Mouse (Mus musculus): ENCODE data around the gene Pgpep1l. TPM values are rescaled to one million over a fixed set of nuclear protein-coding genes. Genes with fewer than 3 reads are reported as not detected.
"Not testable (repeated sequence)": the region's sequence is repeated elsewhere in the genome, so short reads cannot be mapped to it uniquely, and the experiment has no call there.

Gene Pgpep1l
- polyA plus RNA-seq, 1 experiment from 2014 or later = not detected

- no peak overlapping the region for H3K9ac ChIP-seq (ENCODE audit: low read length)
- no peaks in the 10 kb centered on the region for H3K9me3 ChIP-seq (ENCODE audit: control insufficient read depth, low read length)
- no peak overlapping the region for H3K4me3 ChIP-seq (ENCODE audit: low read depth, low read length)
- H3K27ac ChIP-seq (replicated peaks; ENCODE audit: low read depth, low read length) = no peak overlapping the region
- H3K36me3 ChIP-seq (ENCODE audit: control insufficient read depth, insufficient read depth, low read length) = no peaks in the 10 kb centered on the region
- H3K4me1 ChIP-seq (ENCODE audit: control insufficient read depth, insufficient read depth, low read length) = peaks cover 11% of the 10 kb centered on the region
- H3K27me3 ChIP-seq (ENCODE audit: control insufficient read depth, insufficient read depth, low read length) = no peaks in the 10 kb centered on the region
- peak overlapping the region; percentile 16; the same call in 1 of the 2 replicates for H3K4me2 ChIP-seq (ENCODE audit: low read depth, severe bottlenecking)
- peak; percentile 85 for DNase-seq (ENCODE audit: low spot score)
- 30% methylated on average over 18 of the region's 18 CpGs for WGBS
- no peak; the same call in 1 of the 2 replicates for ATAC-seq (ENCODE audit: insufficient number of reproducible peaks, low FRiP score, low TSS enrichment, low read depth)
Measured at GRCm38 (mm10) chr7:68302586-68303433, 38.8 kb upstream of the Pgpep1l start.

GRCm38 (mm10) chr7:68301160-68301559, 37.1 kb upstream of the Pgpep1l start:
- Histone ChIP-seq H3K9me3 (ENCODE audit: control insufficient read depth, low read length) (no peaks in the 10 kb centered on the region), H3K4me3 (ENCODE audit: low read depth, low read length) (no peak overlapping the region), H3K9ac (ENCODE audit: low read length) (no peak overlapping the region), H3K27ac (replicated peaks; ENCODE audit: low read depth, low read length) (no peak overlapping the region), H3K4me2 (ENCODE audit: low read depth, severe bottlenecking) (no peak overlapping the region), H3K36me3 (ENCODE audit: control insufficient read depth, insufficient read depth, low read length) (no peaks in the 10 kb centered on the region), H3K4me1 (ENCODE audit: control insufficient read depth, insufficient read depth, low read length) (peaks cover 11% of the 10 kb centered on the region), H3K27me3 (ENCODE audit: control insufficient read depth, insufficient read depth, low read length) (no peaks in the 10 kb centered on the region)
- WGBS = 80% methylated on average over 7 of the region's 7 CpGs
- ATAC-seq (ENCODE audit: insufficient number of reproducible peaks, low FRiP score, low TSS enrichment, low read depth) (no peak), DNase-seq (ENCODE audit: low spot score) (no peak)

GRCm38 (mm10) chr7:68298381-68299076, 34.5 kb upstream of the Pgpep1l start:
- no peak for ATAC-seq (ENCODE audit: insufficient number of reproducible peaks, low FRiP score, low TSS enrichment, low read depth)

DNA sequence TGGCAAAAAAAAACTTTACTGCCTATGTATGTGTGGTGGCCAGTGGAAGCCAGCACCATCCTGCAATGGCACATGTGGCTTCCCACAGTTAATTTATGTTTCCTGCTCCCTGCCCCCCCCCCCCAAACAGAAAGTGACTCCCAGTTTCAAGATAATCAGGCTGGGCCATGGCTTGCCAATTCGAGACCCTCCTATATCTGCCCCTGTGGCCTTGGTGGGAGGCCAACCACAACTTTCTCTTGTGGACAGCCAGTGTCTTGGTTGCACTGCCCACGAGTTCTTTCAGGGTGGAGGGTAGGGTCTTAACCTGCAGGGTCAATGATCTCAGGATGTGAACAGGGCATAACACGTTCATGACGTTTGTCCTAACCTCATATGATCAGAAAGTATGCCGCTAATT, 32.5 kb upstream of the Pgpep1l start:
- Histone ChIP-seq H3K4me3 (ENCODE audit: low read depth, low read length) (no peak overlapping the region), H3K9ac (ENCODE audit: low read length) (no peak overlapping the region), H3K27ac (replicated peaks; ENCODE audit: low read depth, low read length) (no peak overlapping the region), H3K36me3 (ENCODE audit: control insufficient read depth, insufficient read depth, low read length) (no peaks in the 10 kb centered on the region), H3K9me3 (ENCODE audit: control insufficient read depth, low read length) (no peaks in the 10 kb centered on the region), H3K27me3 (ENCODE audit: control insufficient read depth, insufficient read depth, low read length) (no peaks in the 10 kb centered on the region), H3K4me2 (ENCODE audit: low read depth, severe bottlenecking) (no peak overlapping the region), H3K4me1 (ENCODE audit: control insufficient read depth, insufficient read depth, low read length) (0 out of 2 replicates have a peak, but pooled peaks cover 2% of the 10 kb centered on the region)
- ATAC-seq (ENCODE audit: insufficient number of reproducible peaks, low FRiP score, low TSS enrichment, low read depth) (no peak), DNase-seq (ENCODE audit: low spot score) (no peak)
- 92% methylated on average over 5 of the region's 5 CpGs for WGBS

More at GRCm38 (mm10) chr7:68298381-68299076, 34.5 kb upstream of the Pgpep1l start:
- H3K9me3 ChIP-seq (ENCODE audit: control insufficient read depth, low read length) = no peaks in the 10 kb centered on the region
- DNase-seq (ENCODE audit: low spot score) = no peak
- H3K36me3 ChIP-seq (ENCODE audit: control insufficient read depth, insufficient read depth, low read length) = no peaks in the 10 kb centered on the region
- H3K27me3 ChIP-seq (ENCODE audit: control insufficient read depth, insufficient read depth, low read length) = no peaks in the 10 kb centered on the region
- H3K9ac ChIP-seq (ENCODE audit: low read length) = no peak overlapping the region
- H3K4me1 ChIP-seq (ENCODE audit: control insufficient read depth, insufficient read depth, low read length) = peaks cover 8% of the 10 kb centered on the region; the same call in 1 of the 2 replicates
- H3K4me3 ChIP-seq (ENCODE audit: low read depth, low read length) = no peak overlapping the region
- no peak overlapping the region for H3K27ac ChIP-seq (replicated peaks; ENCODE audit: low read depth, low read length)
- no peak overlapping the region for H3K4me2 ChIP-seq (ENCODE audit: low read depth, severe bottlenecking)
- 87% methylated on average over 13 of the region's 13 CpGs for WGBS

DNA sequence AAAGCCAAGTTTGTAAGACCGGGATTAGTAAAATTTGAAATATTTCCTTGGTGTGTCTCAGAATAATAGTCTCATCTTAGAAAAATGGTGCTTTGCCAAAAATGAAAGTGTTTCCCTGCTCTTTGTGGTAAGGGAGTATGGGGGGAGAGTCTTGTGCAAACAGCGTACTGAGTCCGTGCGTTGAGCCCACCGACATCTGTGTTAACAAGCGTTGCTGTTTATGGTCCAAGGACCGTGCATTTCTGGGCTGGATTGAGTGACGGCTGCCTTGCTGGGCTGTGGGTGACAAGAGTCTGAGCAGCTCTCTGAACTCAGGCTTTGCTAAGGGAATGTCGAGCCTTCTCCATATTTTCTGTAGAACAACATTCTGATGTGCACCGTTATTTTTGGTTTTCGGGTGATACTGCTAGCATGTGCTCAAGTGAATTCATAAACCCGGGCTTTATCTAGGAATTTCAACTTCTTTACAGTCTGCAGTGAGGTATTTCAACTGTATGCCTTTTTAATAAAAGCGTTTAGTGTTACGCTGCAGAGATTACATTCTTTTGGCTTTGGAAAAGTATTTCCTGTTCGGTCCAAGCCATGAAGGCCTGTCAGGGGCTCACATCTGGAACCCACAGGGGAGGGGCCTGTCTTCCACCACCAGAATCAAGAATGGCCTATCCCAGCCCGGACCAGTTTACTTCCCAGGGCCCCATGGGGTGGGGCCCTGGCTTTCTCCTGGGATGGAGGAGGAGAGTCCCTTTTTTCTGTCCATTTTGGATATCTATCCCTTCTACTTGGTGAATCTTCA, 30.2 kb upstream of the Pgpep1l start:
- Histone ChIP-seq H3K9ac (ENCODE audit: low read length) (no peak overlapping the region), H3K9me3 (ENCODE audit: control insufficient read depth, low read length) (no peaks in the 10 kb centered on the region), H3K27me3 (ENCODE audit: control insufficient read depth, insufficient read depth, low read length) (no peaks in the 10 kb centered on the region), H3K4me2 (ENCODE audit: low read depth, severe bottlenecking) (no peak overlapping the region), H3K4me1 (ENCODE audit: control insufficient read depth, insufficient read depth, low read length) (0 out of 2 replicates have a peak, but pooled peaks cover 2% of the 10 kb centered on the region), H3K36me3 (ENCODE audit: control insufficient read depth, insufficient read depth, low read length) (no peaks in the 10 kb centered on the region), H3K27ac (replicated peaks; ENCODE audit: low read depth, low read length) (peak overlapping the region; percentile 63; the same call in 1 of the 2 replicates), H3K4me3 (ENCODE audit: low read depth, low read length) (no peak overlapping the region)
- WGBS = 58% methylated on average over 16 of the region's 16 CpGs
- peak; percentile 46 for DNase-seq (ENCODE audit: low spot score)
- peak; percentile 68; the same call in 1 of the 2 replicates for ATAC-seq (ENCODE audit: insufficient number of reproducible peaks, low FRiP score, low TSS enrichment, low read depth)

DNA sequence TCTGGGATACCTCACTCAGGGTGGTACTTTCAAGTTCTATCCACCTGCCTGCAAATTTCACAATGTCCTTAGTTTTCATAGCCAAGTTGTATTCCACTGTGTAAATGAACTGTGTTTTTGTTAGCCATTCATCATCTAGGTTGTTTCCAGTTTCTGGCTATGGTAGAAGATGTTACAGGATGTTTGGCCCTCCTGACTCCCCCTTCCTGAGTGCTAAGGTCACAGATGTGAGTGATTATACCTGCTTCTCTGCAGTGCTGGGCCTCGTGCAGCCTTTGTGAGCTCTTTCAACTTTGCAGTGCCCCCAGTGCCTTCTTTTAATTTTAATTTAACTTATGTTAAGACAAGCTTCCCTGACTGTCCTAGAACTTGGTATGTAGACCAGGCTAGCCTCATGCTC, 27.6 kb upstream of the Pgpep1l start:
- H3K27me3 ChIP-seq (ENCODE audit: control insufficient read depth, insufficient read depth, low read length) = no peaks in the 10 kb centered on the region
- ATAC-seq (ENCODE audit: insufficient number of reproducible peaks, low FRiP score, low TSS enrichment, low read depth) = no peak
- H3K4me3 ChIP-seq (ENCODE audit: low read depth, low read length) = no peak overlapping the region
- 8% methylated on average over 1 of the region's 1 CpGs for WGBS
- H3K4me1 ChIP-seq (ENCODE audit: control insufficient read depth, insufficient read depth, low read length) = 0 out of 2 replicates have a peak, but pooled peaks cover 2% of the 10 kb centered on the region
- H3K9ac ChIP-seq (ENCODE audit: low read length) = no peak overlapping the region
- no peak overlapping the region for H3K4me2 ChIP-seq (ENCODE audit: low read depth, severe bottlenecking)
- DNase-seq (ENCODE audit: low spot score) = no peak
- H3K9me3 ChIP-seq (ENCODE audit: control insufficient read depth, low read length) = no peaks in the 10 kb centered on the region
- H3K27ac ChIP-seq (replicated peaks; ENCODE audit: low read depth, low read length) = no peak overlapping the region
- no peaks in the 10 kb centered on the region for H3K36me3 ChIP-seq (ENCODE audit: control insufficient read depth, insufficient read depth, low read length)

GRCm38 (mm10) chr7:68289081-68289480, 25.0 kb upstream of the Pgpep1l start:
- Histone ChIP-seq H3K27ac (replicated peaks; ENCODE audit: low read depth, low read length) (no peak overlapping the region), H3K36me3 (ENCODE audit: control insufficient read depth, insufficient read depth, low read length) (no peaks in the 10 kb centered on the region), H3K4me3 (ENCODE audit: low read depth, low read length) (no peak overlapping the region), H3K4me2 (ENCODE audit: low read depth, severe bottlenecking) (no peak overlapping the region), H3K27me3 (ENCODE audit: control insufficient read depth, insufficient read depth, low read length) (no peaks in the 10 kb centered on the region), H3K9me3 (ENCODE audit: control insufficient read depth, low read length) (no peaks in the 10 kb centered on the region), H3K9ac (ENCODE audit: low read length) (no peak overlapping the region), H3K4me1 (ENCODE audit: control insufficient read depth, insufficient read depth, low read length) (0 out of 2 replicates have a peak, but pooled peaks cover 4% of the 10 kb centered on the region)
- no peak for ATAC-seq (ENCODE audit: insufficient number of reproducible peaks, low FRiP score, low TSS enrichment, low read depth)
- 93% methylated on average over 8 of the region's 8 CpGs for WGBS
- no peak for DNase-seq (ENCODE audit: low spot score)

GRCm38 (mm10) chr7:68288000-68288399, 24.0 kb upstream of the Pgpep1l start:
- H3K4me3 ChIP-seq (ENCODE audit: low read depth, low read length); H3K36me3 ChIP-seq (ENCODE audit: control insufficient read depth, insufficient read depth, low read length); H3K27ac ChIP-seq (replicated peaks; ENCODE audit: low read depth, low read length); ATAC-seq (ENCODE audit: insufficient number of reproducible peaks, low FRiP score, low TSS enrichment, low read depth); H3K4me2 ChIP-seq (ENCODE audit: low read depth, severe bottlenecking); H3K9me3 ChIP-seq (ENCODE audit: control insufficient read depth, low read length); H3K9ac ChIP-seq (ENCODE audit: low read length); DNase-seq (ENCODE audit: low spot score); H3K27me3 ChIP-seq (ENCODE audit: control insufficient read depth, insufficient read depth, low read length); H3K4me1 ChIP-seq (ENCODE audit: control insufficient read depth, insufficient read depth, low read length): not testable (repeated sequence)
- 86% methylated on average over 4 of the region's 4 CpGs for WGBS
